Comparison of ENCODE assay signal across 10 mouse cellular contexts in the genomic region with DNA sequence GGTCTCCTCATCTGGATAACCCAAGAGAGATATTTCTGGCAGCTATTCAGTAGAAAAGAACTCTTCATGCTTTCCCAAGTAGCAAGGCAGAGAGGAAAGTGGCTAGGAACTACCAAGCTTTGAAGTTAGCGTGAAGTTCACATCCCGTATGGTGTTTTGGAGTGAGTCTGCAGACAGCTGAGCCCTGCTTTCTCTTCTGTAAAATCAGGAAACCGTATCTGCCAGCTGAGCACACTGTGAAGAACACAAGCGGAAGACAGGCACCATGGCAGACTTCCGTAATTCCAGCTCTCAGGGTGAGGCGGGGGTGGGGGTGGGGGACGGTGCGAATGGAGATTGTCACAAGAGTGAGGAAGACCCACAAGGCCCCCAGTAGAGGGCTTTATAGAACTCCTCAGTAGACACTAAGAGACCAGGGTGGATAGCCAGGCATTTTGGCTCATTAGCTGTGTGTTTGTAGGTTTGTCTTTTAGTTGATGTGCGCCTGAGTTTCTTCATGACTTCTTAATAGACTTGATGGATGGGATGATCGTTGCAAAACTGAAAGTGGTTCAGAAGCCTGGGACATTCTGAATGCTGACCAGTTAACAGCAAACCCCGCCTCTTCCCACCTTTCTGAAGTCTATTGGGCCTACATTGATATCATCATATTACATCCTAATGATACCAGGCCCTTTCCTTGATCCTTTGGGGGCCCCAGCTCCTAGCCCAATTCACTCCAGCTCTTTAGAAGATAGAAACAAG.
DNase-seq lines count a peak whose midpoint lies in the region; ATAC-seq and TF ChIP-seq lines count a peak whose summit lies in the region.
"Had no signal": no experiment of that assay in that cellular context is flagged by ENCODE, and none has a peak within 500 bp of the region (broad histone marks: within the 10 kb centered on the region; RNA-seq: fewer than 3 reads in every experiment).

No protein-coding gene starts in this region.

- 49% methylated on average over 11 of the region's 11 CpGs for WGBS in heart, adult 2 months
- WGBS in heart, embryonic 11.5 days (ENCODE audit: insufficient replicate concordance): 58% methylated on average over 11 of the region's 11 CpGs
- WGBS in lung, postnatal 0 days: 52% methylated on average over 11 of the region's 11 CpGs
- 91% methylated on average over 11 of the region's 11 CpGs for WGBS in forebrain, embryonic 11.5 days
- 86% methylated on average over 11 of the region's 11 CpGs for WGBS in hindbrain, embryonic 14.5 days

- H3K9ac ChIP-seq in heart, adult 2 months (ENCODE audit: low read depth, low read length): no peak overlapping the region
- no peak overlapping the region for H3K9ac ChIP-seq in heart, embryonic 11.5 days (ENCODE audit: low read depth, low read length)
- no peak overlapping the region for H3K9ac ChIP-seq in lung, postnatal 0 days (replicated peaks; ENCODE audit: low read depth)
- no peak overlapping the region for H3K9ac ChIP-seq in forebrain, embryonic 11.5 days (ENCODE audit: low read length)
- no peak overlapping the region for H3K9ac ChIP-seq in hindbrain, embryonic 14.5 days
- H3K9ac ChIP-seq: limb, embryonic 12.5 days had no signal

- H3K4me3 ChIP-seq in heart, adult 2 months: no peak overlapping the region
- H3K4me3 ChIP-seq in heart, embryonic 11.5 days (ENCODE audit: low read depth, low read length): no peak overlapping the region
- H3K4me3 ChIP-seq in lung, postnatal 0 days (ENCODE audit: low read depth, low read length): no peak overlapping the region
- no peak overlapping the region for H3K4me3 ChIP-seq in forebrain, embryonic 11.5 days (ENCODE audit: low read depth, low read length)
- H3K4me3 ChIP-seq in hindbrain, embryonic 14.5 days (replicated peaks; ENCODE audit: low read length): no peak overlapping the region
- H3K4me3 ChIP-seq: limb, embryonic 12.5 days had no signal

- intact Hi-C loops in heart, adult 2 months (cut with DNase I): no loop called here

- no peak for TF ChIP-seq CTCF in heart, adult 2 months (IDR thresholded peaks at IDR 0.05)
- TF ChIP-seq CTCF in lung, postnatal 0 days (IDR thresholded peaks at IDR 0.05): no peak

- H3K9me3 ChIP-seq in heart, embryonic 11.5 days (replicated peaks; ENCODE audit: control insufficient read depth, low read length): no peaks in the 10 kb centered on the region
- H3K9me3 ChIP-seq in lung, postnatal 0 days (ENCODE audit: low read length): no peaks in the 10 kb centered on the region
- no peaks in the 10 kb centered on the region for H3K9me3 ChIP-seq in forebrain, embryonic 11.5 days (ENCODE audit: control insufficient read depth, low read length)
- H3K9me3 ChIP-seq in hindbrain, embryonic 14.5 days (ENCODE audit: control insufficient read depth, low read length): no peaks in the 10 kb centered on the region
- H3K9me3 ChIP-seq: G1E; limb, embryonic 12.5 days had no signal

- H3K27ac ChIP-seq in heart, adult 2 months: peak overlapping the region; percentile 8; the same call in 1 of the 2 replicates
- H3K27ac ChIP-seq in heart, embryonic 11.5 days (ENCODE audit: low read depth, low read length): no peak overlapping the region
- peak overlapping the region; percentile 4 for H3K27ac ChIP-seq in lung, postnatal 0 days (ENCODE audit: low read length)
- H3K27ac ChIP-seq in forebrain, embryonic 11.5 days (ENCODE audit: low read depth, low read length): no peak overlapping the region
- no peak overlapping the region for H3K27ac ChIP-seq in hindbrain, embryonic 14.5 days
- H3K27ac ChIP-seq: limb, embryonic 12.5 days had no signal

- no peaks in the 10 kb centered on the region for H3K79me2 ChIP-seq in heart, adult 2 months (replicated peaks; ENCODE audit: control insufficient read depth, insufficient read depth, low read length)

- no peaks in the 10 kb centered on the region for H3K27me3 ChIP-seq in heart, adult 2 months (ENCODE audit: control insufficient read depth, insufficient read depth, low read length)
- no peaks in the 10 kb centered on the region for H3K27me3 ChIP-seq in heart, embryonic 11.5 days (ENCODE audit: control insufficient read depth, insufficient read depth, low read length)
- no peaks in the 10 kb centered on the region for H3K27me3 ChIP-seq in lung, postnatal 0 days (replicated peaks; ENCODE audit: insufficient read depth, low read length)
- no peaks in the 10 kb centered on the region for H3K27me3 ChIP-seq in forebrain, embryonic 11.5 days (ENCODE audit: control insufficient read depth, insufficient read depth, low read length)
- no peaks in the 10 kb centered on the region for H3K27me3 ChIP-seq in hindbrain, embryonic 14.5 days (ENCODE audit: control insufficient read depth, insufficient read depth, low read length)
- H3K27me3 ChIP-seq: limb, embryonic 12.5 days had no signal

- no peak overlapping the region for H3K4me2 ChIP-seq in heart, embryonic 11.5 days
- no peak overlapping the region for H3K4me2 ChIP-seq in lung, postnatal 0 days (replicated peaks; ENCODE audit: low read depth, low read length)
- H3K4me2 ChIP-seq in forebrain, embryonic 11.5 days (ENCODE audit: low read depth, low read length, severe bottlenecking): no peak overlapping the region
- H3K4me2 ChIP-seq in hindbrain, embryonic 14.5 days (replicated peaks): no peak overlapping the region
- H3K4me2 ChIP-seq: limb, embryonic 12.5 days had no signal

- H3K4me1 ChIP-seq in heart, adult 2 months (ENCODE audit: control insufficient read depth, insufficient read depth, low read length): 0 out of 2 replicates have a peak, but pooled peaks cover 2% of the 10 kb centered on the region
- no peaks in the 10 kb centered on the region for H3K4me1 ChIP-seq in heart, embryonic 11.5 days (ENCODE audit: control insufficient read depth, insufficient read depth, low read length)
- H3K4me1 ChIP-seq in lung, postnatal 0 days (ENCODE audit: insufficient read depth, low read depth, low read length): peaks cover 2% of the 10 kb centered on the region; the same call in 1 of the 2 replicates
- H3K4me1 ChIP-seq in forebrain, embryonic 11.5 days (replicated peaks; ENCODE audit: control insufficient read depth, insufficient read depth, low read length): no peaks in the 10 kb centered on the region
- H3K4me1 ChIP-seq in hindbrain, embryonic 14.5 days (replicated peaks; ENCODE audit: control insufficient read depth, insufficient read depth, low read length): no peaks in the 10 kb centered on the region

- TF ChIP-seq POLR2A in heart, adult 2 months (IDR thresholded peaks at IDR 0.05; ENCODE audit: insufficient read depth, low read depth, low read length): no peak

- ATAC-seq in heart, embryonic 11.5 days (replicated peaks; ENCODE audit: insufficient number of reproducible peaks, low FRiP score, low TSS enrichment): no peak
- peak; percentile 59 for ATAC-seq in lung, postnatal 0 days
- ATAC-seq in granulocyte monocyte progenitor cell, adult 5-6 weeks (replicated peaks; ENCODE audit: poor library complexity, severe bottlenecking): peak; percentile 63
- ATAC-seq in forebrain, embryonic 11.5 days (replicated peaks; ENCODE audit: low FRiP score): no peak
- ATAC-seq in hindbrain, embryonic 14.5 days (ENCODE audit: low FRiP score): no peak

- no peak for TF ChIP-seq EP300 in heart, adult 2 months (IDR thresholded peaks at IDR 0.05; ENCODE audit: insufficient read depth, low read depth, low read length)
- TF ChIP-seq EP300 in lung, postnatal 0 days (IDR thresholded peaks at IDR 0.05): no peak

- no peaks in the 10 kb centered on the region for H3K36me3 ChIP-seq in heart, adult 2 months (ENCODE audit: control insufficient read depth, insufficient read depth, low read length)
- no peaks in the 10 kb centered on the region for H3K36me3 ChIP-seq in heart, embryonic 11.5 days (ENCODE audit: control insufficient read depth, insufficient read depth, low read length)
- H3K36me3 ChIP-seq in lung, postnatal 0 days (ENCODE audit: insufficient read depth, low read length): no peaks in the 10 kb centered on the region
- no peaks in the 10 kb centered on the region for H3K36me3 ChIP-seq in forebrain, embryonic 11.5 days (ENCODE audit: control insufficient read depth, insufficient read depth, low read length)
- H3K36me3 ChIP-seq in hindbrain, embryonic 14.5 days (replicated peaks; ENCODE audit: control insufficient read depth, insufficient read depth): no peaks in the 10 kb centered on the region
- H3K36me3 ChIP-seq: G1E; limb, embryonic 12.5 days had no signal

- no peak for DNase-seq in heart, adult 2 months
- DNase-seq in lung, postnatal 0 days (ENCODE audit: low spot score): peak; percentile 41
- DNase-seq in lung, adult 18-20 months: no peak
- DNase-seq in naive thymus-derived CD4-positive, alpha-beta T cell, adult 2 months (ENCODE audit: low read depth): peak; percentile 24
- DNase-seq in forebrain, embryonic 11.5 days (ENCODE audit: low spot score): no peak
- no peak for DNase-seq in hindbrain, embryonic 14.5 days (ENCODE audit: low spot score)

Comparison
In these comparisons a context has a peak if more than half of its experiments do, and no peak if none do; other contexts are left out.
1. DNase-seq: peak in lung, postnatal 0 days (single experiment) and naive thymus-derived CD4-positive, alpha-beta T cell, adult 2 months (single experiment); none in heart, adult 2 months (0 of 2), lung, adult 18-20 months (0 of 2), forebrain, embryonic 11.5 days (single experiment) and hindbrain, embryonic 14.5 days (single experiment).
2. H3K27ac ChIP-seq: peak in heart, adult 2 months (single experiment) and lung, postnatal 0 days (single experiment); none in heart, embryonic 11.5 days (single experiment), forebrain, embryonic 11.5 days (single experiment) and hindbrain, embryonic 14.5 days (single experiment).
3. ATAC-seq: peak in lung, postnatal 0 days (single experiment) and granulocyte monocyte progenitor cell, adult 5-6 weeks (single experiment); none in heart, embryonic 11.5 days (single experiment), forebrain, embryonic 11.5 days (single experiment) and hindbrain, embryonic 14.5 days (single experiment).